Mouse (Mus musculus) v-Abl transformed pro-B cells (cell line): ENCODE results near the gene Mroh3.

Experiments used
- in situ Hi-C, 2 experiments: fragments of 400-800 bp; cut with MboI; formaldehyde crosslinking; loops; one replicate each; pipeline ENCODE4 v1.15.1; 2025; ENCODE audit not compliant: unreplicated experiment in 2 of 2

Mroh3 gene

DNA sequence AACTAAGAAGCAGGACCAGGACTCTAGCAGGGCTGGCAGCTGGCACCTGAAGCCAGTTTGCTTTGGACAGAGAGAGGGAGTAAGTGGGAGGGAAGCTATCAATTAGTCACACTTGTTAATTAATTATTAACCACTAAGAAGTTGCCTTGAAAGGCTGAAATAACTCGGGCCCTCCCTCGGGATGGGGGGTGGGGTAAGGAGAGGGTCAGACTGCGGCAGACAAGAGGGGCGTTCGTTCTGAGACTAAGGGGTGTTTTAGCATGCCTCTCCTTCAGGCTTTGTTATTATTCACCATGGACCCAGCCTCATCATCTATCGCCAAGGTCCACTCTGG, 16.4 kb upstream of the Mroh3 start:
- in situ Hi-C loops = no loop called here

DNA sequence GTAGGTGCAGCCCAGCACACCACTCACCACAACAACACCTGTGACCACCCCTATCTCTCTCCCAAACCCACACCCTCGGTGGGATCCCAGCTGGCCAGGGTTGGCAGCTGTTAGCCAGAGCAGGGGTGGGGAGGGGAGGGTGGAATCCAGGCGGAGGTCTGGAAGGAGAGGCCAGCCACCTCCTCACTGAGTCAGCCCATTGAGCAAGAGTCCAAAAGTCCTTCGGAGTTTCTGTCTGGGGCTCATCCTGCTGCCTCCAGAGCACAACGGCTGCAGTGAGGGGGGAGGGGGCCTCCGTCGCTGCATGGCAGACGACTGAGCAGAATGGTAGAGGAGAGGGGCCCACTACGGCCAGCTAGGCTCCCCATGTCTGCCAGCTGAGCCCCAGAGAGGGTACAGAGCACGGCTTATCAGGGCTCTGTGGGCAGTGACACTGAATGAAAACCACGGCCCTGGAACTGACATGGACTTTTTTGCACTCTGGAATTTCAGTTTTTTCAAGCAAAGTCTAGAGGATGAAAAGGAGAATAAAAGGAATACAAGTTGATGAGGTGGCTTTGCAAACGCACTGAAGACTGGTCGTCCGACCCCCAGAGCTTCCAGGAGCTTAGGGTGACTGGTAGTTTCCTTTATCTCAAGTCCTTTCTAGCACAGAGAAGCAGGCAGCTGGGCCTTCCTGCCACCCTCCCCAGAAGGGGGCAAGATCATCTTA, 15.9 kb upstream of the Mroh3 start:
- in situ Hi-C loops = no loop called here

DNA sequence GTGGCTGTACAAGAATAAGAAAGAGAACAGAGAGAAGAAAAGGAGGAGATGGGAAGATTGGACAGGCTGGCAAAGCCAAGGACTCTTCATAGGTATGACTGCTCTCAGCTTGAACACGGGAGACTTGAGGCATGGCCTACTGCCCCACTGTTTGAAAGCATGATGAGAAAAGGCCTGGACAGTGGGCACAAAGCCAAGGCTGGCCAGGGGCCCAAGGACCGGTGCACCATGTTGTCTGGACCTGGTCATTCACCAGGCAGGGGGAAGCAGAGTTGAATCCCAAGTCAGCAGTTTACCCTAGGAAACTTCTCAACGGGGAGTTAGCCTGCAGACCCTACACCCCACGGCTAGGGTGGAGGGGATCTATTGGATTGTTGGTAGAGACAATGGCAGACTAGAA, 15.2 kb upstream of the Mroh3 start:
- in situ Hi-C loops = no loop called here

DNA sequence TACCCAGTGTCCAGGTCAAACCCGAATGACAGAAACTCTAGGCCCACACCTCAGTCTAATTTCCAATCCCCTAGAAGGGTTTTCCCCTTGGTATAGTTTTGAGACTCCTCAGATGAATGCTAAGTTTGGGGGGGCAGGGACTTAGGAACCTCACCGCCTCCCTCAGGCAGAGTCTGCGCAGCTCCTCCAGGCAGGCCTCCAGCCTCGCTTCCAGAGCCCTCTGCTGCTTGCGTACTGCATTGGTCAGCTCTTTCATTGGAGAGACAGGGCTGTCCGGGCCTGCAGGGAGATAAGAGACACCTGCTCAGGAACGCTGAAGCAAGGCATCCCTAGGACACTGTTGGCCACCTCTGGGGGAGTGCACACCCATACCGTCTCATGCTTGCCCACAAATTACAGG, 14.0 kb upstream of the Mroh3 start:
- in situ Hi-C loops = no loop called here

DNA sequence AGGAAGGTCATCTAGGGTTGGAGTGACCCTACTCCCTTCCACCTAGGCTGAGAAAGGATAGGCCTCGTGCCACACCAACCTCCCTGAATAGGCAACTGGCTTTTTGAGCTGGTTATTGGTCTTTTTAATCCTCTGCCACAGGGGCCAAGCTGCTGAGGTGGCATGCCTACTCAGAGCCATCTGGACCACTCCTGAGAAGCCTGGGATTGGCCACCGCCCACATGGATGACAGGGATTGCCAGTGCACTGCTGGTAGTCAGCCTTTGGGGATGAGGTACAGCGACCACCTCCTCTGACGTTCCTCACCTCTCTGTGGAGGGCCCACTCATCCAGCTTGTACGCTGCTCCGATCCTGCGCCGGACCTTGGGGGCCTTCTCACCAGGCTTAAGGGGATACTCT, 13.2 kb upstream of the Mroh3 start:
- in situ Hi-C loops = no loop called here

DNA sequence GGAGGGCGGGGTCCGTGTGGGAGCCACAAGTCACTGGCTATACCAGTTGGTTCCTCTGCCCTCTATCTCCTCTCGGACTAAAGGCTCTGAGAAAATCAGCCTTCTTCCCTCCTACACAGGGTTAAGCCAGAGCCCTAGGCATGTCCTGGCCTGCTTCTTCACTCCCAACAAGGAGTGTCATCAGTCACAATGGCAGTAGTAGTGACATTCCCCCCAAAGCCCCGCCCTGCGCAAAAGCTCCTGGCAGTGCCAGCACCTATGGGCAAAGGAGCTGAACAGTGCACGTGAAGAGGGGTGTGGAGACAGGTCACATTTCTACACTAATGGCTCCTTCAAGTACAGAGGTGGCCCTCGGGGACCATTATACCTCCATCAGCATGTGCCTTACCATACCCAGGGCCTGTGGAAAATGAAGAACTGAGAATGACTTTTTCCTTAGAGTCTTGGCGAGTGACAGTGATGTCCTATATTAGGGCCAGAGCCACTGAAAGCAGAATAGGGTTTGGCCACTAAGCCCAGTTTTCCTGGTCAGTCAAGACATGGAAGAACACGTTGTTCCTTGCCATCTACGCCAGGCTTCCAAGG, 11.2 kb upstream of the Mroh3 start:
- in situ Hi-C loops = no loop called here

- in situ Hi-C loops = no loop called here
Measured at GRCm38 (mm10) chr1:136222386-136222785, 9.8 kb upstream of the Mroh3 start.

- in situ Hi-C loops = no loop called here
Measured at GRCm38 (mm10) chr1:136220037-136220871, 7.6 kb upstream of the Mroh3 start.

GRCm38 (mm10) chr1:136214304-136214703, 1.7 kb upstream of the Mroh3 start:
- in situ Hi-C loops = no loop called here

DNA sequence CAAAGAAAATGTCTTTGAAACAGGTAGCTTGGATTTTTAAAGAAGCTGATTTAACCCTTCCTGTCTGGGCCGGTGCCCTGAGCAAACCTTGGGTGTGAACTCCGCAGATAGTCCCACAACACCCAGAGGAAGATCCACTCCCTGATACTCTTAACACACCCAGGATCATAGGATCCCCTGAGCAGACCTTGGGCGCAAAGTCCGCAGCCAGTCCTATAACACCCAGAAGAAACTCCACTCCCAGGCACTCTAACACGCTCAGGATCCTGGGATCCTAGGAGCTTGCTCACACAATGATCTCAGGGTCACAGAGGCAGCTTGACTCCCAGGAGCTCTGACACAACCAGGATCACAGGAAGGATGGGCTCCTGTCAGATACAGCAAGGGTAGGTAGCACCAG, 22.6 kb downstream of the Mroh3 start:
- in situ Hi-C loops = no loop called here

- in situ Hi-C loops = loop anchor here (5.0 to 10.0 kb wide), 2 partner anchors 132 to 135 kb away; no protein-coding TSS in a partner anchor
Measured at GRCm38 (mm10) chr1:136179511-136180001, 33.1 kb downstream of the Mroh3 start.

- in situ Hi-C loops = loop anchor here in 1 of 2 experiments (10.0 kb wide), 1 partner anchor 134 kb away; no protein-coding TSS in a partner anchor
Measured at GRCm38 (mm10) chr1:136178741-136179140, 33.9 kb downstream of the Mroh3 start.

- in situ Hi-C loops = loop anchor here in 1 of 2 experiments (10.0 kb wide), 1 partner anchor 132 kb away; no protein-coding TSS in a partner anchor
Measured at GRCm38 (mm10) chr1:136177085-136177484, 35.5 kb downstream of the Mroh3 start.

DNA sequence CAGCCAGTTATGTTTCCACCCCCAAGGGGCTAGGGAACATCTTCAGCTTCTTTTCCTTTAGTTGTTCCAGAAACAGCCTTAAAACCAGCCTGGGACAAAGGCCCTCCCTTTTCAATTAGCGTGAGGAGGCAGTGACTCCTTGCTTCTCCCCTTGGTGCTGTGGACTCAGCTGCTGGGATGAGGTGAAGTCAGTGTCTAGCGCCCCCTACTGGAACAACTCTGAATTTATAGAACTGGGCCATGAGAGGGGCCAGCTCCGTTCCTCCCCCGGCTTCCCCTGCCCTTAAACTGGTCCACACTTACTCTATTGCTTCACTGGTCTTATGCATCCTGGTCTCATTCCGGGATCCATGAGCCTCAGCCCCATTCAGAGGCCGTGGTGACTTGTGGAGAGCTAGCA, 37.4 kb downstream of the Mroh3 start:
- in situ Hi-C loops = loop anchor here in 1 of 2 experiments (10.0 kb wide), 1 partner anchor 130 kb away; no protein-coding TSS in a partner anchor

- in situ Hi-C loops = loop anchor here (5.0 to 10.0 kb wide), 4 partner anchors 57 to 283 kb away; no protein-coding TSS in a partner anchor
Measured at GRCm38 (mm10) chr1:136174101-136174606, 38.5 kb downstream of the Mroh3 start.

GRCm38 (mm10) chr1:136172696-136173095, 39.9 kb downstream of the Mroh3 start:
- in situ Hi-C loops = loop anchor here (5.0 to 10.0 kb wide), 4 partner anchors 55 to 285 kb away; no protein-coding TSS in a partner anchor

DNA sequence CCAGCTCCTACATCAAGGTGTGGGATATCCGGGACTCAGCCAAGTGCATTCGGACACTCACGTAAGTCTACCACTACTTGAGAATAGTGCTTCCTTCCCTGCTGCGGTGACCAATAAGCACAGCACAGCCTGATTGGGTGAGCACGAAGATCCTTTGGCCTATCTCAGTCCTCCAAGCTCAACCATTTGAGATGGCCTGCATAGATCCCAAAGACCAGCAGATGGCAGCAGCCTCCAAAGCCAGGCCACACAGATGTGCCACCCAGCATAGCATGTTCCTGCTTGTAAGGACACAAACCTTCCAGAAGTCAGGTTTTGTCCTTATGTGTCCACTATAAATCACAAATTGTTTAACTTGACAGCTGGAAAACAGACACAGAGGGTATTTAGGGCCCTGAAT, 42.5 kb downstream of the Mroh3 start:
- in situ Hi-C loops = loop anchor here (5.0 to 10.0 kb wide), 4 partner anchors 53 to 287 kb away; no protein-coding TSS in a partner anchor

- in situ Hi-C loops = no loop called here
Measured at GRCm38 (mm10) chr1:136167657-136168056, 45.0 kb downstream of the Mroh3 start.

GRCm38 (mm10) chr1:136165436-136165835, 47.2 kb downstream of the Mroh3 start:
- in situ Hi-C loops = no loop called here

GRCm38 (mm10) chr1:136161333-136161921, 51.2 kb downstream of the Mroh3 start:
- in situ Hi-C loops = no loop called here
